Mouse (Mus musculus) inflammation-experienced regulatory T-cells, adult 6 months (primary cell): Measurements from ENCODE around the gene I0C0044D17Rik. TPM values are rescaled to one million over a fixed set of nuclear protein-coding genes. Genes with fewer than 3 reads are reported as not detected.

Experiments
- ATAC-seq: one replicate; pipeline ENCODE4 v1.8.0; 2017
- polyA plus RNA-seq, 3 experiments: library from polyadenylated mRNA; unstranded; fragments of 100-300 nt; shearing (Covaris generic); gene quantifications; one replicate each; pipeline ENCODE4 v1.2.1; 2017

The I0C0044D17Rik gene
- polyA plus RNA-seq, 3 experiments from 2014 or later, result not detected

- no peak for ATAC-seq
These were observed 3.1 kb upstream of the I0C0044D17Rik start for GRCm38 (mm10) chr4:98826701-98827100.

GRCm38 (mm10) chr4:98823047-98823446 is 593 bp downstream of the I0C0044D17Rik start:
- no peak for ATAC-seq

DNA sequence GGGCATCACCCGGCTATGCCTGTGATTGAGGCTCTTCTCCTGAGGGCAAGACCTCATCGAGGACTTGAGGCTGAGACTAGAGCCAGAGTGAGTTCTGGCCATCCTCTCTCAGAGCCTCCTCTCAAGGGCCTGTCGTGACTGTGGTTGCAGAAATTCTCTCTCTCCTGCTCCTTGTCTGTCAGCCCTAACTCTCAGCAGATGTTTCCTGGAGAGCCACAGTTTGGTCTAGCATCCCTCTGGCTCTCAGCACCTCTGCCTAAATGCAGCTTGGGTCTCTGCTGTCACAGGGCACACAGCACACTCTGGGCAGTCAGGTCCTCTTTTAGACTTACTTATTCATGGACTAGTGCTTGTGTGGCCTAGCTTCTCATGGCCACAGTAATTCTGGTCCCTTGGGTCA is 1.2 kb downstream of the I0C0044D17Rik start:
- no peak for ATAC-seq

GRCm38 (mm10) chr4:98819216-98819755 is 4.4 kb downstream of the I0C0044D17Rik start:
- no peak for ATAC-seq

GRCm38 (mm10) chr4:98817184-98817911 is 6.3 kb downstream of the I0C0044D17Rik start, which contains the start of gene Kank4:
Kank4 (minus strand) TSS chr4:98817537.
- no peak for ATAC-seq

- ATAC-seq, result no peak
These were observed 6.8 kb downstream of the I0C0044D17Rik start for GRCm38 (mm10) chr4:98816807-98817183.

DNA sequence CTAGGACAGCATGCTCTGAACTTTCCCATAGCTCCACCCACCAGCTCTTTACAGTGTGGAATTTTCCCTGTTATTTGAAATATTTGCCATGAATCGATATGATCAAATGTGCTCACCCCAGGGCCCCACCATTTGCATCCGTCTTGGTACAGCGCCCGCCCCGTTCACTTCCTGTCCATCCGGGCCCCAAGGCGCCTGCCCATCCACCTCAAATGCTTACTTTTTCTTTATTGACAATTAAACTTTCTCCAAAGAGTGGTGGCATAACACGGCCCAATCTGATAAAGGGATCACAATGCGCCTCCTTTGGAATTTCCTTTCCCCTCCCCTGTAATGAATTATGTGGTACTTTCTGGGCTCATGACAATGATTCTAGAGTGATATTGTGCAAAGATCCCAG is 17.3 kb downstream of the I0C0044D17Rik start:
- ATAC-seq, result no peak

- no peak for ATAC-seq
These were observed 18.2 kb downstream of the I0C0044D17Rik start for GRCm38 (mm10) chr4:98805291-98806048.

DNA sequence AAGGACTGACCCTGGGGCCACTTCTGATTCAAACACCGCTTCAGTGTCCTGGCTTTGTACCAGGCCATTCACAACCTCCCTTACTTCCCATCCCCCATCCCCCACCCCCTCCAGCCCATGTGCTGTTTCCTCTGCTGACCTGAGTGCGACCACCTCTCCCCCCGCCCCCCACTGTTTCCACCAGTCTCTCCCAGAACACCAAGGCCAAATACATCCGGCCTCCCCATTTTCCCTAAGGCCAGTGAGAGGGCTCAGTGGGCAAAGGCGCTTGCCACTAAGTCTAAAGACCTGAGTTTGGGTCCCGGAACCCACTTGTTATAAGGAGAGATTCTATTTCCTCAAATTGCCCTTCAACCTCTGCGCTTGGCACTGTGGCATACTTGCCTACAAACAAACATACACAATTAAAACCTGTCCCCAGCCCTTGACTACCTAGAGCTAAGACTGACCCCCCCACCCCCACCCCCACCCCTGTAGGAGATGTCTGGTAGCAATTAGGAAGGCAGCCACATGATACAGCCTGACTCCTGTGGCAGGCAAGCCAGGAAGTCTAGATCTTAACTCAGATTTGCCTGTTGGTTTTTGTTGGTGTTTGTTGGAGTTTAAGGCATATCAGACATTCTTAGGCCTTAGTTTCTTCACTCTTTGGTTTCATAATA is 19.0 kb downstream of the I0C0044D17Rik start:
- no peak for ATAC-seq

DNA sequence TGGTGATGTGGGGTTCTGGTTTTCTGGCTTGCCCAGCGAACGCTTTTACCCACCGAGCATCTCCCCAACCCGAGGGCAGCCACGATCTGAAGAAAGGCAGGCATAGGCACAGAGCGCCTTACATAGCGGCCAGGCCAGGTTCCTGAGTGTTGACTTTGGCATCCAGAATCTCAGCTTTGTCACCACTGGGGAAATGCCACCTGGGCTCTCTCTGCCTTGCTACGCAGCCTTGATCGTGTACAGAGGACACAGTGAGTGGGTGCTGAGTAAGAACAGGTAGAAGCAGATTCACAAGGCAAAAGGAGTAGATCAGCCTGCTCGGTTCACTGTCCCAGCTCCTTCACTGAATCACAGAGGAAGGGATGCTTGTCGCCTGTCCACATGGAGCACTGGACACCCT is 21.9 kb downstream of the I0C0044D17Rik start:
- no peak for ATAC-seq

- ATAC-seq, result no peak
These were observed 22.8 kb downstream of the I0C0044D17Rik start for GRCm38 (mm10) chr4:98800824-98801223.

DNA sequence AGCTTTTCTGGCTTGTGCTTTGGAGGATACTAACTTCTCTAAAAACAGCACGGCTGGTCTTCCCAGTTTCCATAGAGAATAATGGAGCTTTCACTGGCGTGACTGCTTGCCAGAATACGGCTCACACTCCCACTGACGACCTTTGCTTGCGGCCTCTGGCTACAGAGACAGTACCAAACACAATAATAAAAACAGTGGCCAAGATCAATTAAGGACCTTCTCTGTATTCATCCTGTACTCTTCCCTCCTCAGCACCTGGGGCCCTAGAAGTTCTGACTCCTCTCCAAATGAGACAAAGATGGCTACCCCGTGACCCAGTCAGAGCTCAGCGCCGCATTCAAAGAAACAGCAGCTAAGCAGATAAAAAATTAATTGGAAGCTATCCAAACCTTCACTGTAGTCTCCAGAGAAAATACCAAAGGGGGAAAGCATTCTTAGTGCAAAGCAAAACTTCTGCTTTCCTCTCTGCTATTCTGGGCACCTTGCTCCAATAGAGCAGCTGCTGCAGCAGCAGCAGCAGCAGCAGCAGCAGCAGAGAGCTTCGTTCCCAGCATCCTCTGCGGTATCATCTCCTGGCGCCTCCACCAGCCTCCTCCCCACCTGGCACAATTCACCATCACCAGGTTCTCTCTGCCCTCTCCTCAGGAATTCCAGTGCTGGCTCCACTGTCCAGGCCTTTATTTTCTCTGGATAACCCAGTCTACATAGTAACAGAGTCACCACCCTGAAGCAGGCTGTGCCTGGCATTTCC is 26.9 kb downstream of the I0C0044D17Rik start:
- no peak for ATAC-seq

GRCm38 (mm10) chr4:98795241-98795640 is 28.4 kb downstream of the I0C0044D17Rik start:
- ATAC-seq, result no peak

DNA sequence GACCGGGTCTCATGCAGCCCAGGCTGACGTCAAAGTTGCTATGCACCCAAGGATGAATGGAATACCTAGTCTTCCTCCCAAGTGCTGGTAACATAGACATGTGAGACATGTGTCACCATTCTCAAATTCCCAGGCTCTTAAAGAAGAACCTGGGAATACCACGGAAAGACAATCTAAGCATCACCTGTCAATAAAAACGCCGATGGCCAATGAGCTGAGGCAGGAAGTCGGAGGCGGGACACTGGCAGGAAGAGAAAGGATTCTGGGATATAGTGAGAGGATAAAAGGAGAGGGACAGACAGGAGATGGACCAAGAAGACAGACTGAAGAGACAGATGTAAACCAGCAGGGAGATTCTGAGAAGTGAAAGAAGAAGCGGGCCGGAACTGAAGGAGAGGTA is 30.2 kb downstream of the I0C0044D17Rik start:
- ATAC-seq, result no peak

DNA sequence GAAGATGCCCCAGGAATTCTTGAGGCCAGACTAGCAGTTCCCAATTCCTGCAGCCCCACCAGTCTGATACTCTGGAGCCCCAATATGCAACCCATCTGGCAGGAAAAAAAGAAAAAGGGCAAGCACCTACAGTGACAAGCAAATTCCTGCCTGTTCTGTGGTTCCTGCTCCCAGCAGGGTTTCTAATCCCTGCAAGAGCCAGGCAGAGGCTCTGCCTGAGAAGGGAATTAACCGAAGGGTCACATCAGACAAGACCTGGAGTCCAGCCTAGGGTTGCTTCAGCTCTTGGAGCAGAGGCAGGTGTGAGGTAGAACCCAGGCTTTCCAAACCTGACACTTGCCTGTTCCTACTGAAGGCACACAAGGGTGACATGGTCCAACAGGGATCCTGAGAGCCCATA is 32.9 kb downstream of the I0C0044D17Rik start:
- ATAC-seq, result no peak

DNA sequence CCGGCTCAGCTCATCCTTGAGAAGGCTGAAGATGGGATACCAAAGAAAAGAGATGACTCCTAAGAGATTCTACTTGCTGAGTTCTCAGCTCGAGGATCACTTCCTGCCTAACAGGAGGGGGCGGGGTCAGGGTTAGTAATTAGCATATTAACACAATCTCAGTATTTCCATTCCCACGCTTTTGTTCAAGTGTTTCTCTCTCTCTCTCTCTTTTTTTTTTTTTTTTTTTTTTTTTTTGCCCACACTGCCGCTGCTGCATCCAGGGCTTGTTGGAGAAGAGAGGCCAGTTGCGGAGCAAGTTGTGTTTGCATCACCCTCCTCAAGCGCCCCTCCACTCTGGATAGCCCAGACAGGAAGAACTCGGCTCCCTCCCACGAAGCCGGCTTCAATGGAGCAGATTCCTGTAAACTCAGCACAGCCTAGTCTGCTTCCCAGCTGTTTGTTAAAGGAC is 33.8 kb downstream of the I0C0044D17Rik start:
- no peak for ATAC-seq

DNA sequence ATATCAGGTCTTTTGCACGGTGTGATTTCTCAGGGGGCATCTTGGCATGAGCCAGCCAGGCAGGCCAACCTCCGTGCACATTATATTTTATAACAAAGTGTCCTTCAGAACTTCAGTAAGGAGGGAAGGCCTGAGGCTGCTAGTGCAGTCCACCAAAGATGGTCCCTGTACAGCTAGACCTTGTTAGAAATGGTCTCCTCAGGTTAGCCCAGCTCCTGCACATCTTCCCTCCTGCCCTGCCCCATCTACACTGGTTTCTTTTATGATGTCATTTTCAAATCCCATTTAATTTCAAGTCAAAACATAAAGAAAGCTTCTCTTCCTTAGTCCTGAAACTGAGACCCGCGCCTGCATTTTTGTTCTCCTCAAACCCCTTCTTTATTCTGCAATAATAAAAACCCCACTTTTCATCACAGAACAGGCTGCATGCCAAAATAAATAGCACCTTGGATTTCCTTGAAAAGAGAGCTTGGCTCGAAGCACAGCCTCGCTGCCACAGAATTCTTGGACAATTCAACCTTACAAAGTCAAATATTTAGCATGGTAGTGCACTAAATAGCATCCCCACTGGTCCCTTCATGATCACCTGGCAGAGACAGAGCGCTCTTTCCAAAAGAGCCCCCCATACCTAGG is 34.4 kb downstream of the I0C0044D17Rik start:
- no peak for ATAC-seq

DNA sequence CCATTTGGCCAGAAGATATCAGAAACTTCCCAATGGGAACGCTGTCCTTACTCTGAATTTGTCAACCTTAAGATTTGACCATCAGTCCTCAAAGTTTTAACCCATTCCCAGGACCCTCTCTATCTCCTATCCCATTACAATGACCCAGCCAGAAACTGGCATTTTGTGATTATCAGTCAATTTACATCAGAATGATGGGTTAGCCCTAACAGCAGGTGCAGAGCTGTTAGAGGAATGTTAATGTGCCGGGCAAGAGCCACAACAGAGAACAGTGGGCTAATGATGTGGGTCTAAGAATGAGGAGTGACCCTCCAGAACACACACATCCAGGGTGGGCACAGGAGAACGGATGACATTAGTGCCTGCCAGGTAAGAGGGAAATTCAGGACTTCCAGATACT is 37.4 kb downstream of the I0C0044D17Rik start:
- no peak for ATAC-seq

DNA sequence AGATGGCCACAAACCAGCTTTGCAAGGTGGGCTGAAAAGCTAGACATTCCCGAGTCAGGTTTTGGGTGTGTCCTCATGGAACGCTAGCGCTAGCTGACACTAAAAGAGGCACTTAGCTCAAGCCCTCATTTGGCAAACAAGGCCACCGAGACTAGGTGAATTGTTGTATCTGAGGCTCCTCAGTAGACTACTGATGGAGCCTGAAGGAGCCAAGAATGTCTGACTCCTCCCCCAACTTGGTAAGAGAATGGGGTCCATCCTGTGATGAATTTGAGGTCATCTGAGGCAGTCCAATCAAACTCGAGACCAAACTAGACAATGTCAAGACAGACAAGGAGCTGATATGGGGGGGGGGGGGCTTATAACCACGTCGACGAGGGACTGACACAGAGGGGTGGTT is 37.8 kb downstream of the I0C0044D17Rik start:
- no peak for ATAC-seq

DNA sequence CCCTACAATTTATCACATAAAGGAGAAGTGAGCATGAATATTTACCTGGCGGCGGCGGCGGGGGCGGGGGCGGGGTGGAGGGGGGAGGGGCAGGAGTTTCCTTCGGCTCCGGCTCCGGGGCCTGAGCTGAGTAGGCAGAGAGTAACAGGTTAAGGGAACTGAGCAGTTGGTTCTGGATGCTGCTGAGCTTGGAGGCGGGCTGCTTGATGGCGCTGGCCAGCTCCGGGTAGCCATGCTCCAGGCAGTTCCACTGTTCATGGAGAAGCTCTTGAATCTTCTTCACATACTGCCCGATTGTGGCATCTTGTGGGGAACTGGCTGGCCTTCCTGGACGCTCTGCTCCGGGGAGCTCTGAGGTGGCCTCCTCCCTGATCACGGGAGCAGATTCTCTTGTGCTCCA is 45.4 kb downstream of the I0C0044D17Rik start:
- no peak for ATAC-seq

GRCm38 (mm10) chr4:98777464-98777863 is 46.2 kb downstream of the I0C0044D17Rik start:
- ATAC-seq, result no peak
